Mouse (Mus musculus): Measurements from ENCODE around the gene Limch1. TPM values are rescaled to one million over a fixed set of nuclear protein-coding genes. Genes with fewer than 3 reads are reported as not detected.

Limch1 gene
- polyA plus RNA-seq, 1 experiment: not detected

DNA sequence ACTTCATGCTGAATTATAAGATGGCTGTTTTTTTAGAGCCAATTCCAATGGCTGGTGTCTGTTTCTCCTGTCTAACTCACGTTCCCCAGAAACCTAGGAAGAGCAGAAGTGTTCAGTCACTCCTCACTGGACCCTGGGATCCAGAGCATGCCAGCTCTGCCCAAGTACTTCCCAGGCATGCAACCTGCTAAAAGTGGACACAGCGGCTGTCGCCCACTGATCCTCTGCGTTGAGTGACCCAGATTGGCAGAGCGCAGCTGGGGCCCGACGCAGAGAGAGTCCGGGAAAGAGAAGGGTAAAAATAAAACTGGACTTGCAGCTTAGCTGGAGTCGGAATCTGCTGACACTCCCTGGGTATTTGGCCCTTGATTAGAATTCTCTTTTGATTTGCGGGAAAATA lies 15.1 kb downstream of the Limch1 start:
- TF ChIP-seq GATA1 (IDR thresholded peaks at IDR 0.05; ENCODE audit: low read length): no peak

DNA sequence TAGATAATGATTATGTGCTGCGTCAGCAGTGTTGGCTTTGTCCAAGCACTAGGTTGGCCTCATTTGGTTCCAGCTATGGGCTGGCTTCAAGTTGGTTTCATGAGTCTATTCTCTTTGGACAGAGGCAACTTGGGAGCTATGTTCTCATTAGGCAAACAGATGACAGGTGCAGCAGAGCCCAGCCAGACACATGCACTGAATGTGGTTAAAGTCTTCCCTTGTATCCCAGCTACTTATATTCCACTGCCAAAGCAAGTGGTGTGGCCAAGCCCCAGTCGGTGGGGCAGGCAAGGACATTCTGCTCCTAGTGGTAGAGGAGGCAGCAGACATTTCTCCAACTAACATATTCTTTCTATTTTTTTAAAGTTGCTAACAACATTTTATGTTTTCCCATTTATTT lies 16.4 kb downstream of the Limch1 start:
- TF ChIP-seq GATA1 (IDR thresholded peaks at IDR 0.05; ENCODE audit: low read length): no peak

DNA sequence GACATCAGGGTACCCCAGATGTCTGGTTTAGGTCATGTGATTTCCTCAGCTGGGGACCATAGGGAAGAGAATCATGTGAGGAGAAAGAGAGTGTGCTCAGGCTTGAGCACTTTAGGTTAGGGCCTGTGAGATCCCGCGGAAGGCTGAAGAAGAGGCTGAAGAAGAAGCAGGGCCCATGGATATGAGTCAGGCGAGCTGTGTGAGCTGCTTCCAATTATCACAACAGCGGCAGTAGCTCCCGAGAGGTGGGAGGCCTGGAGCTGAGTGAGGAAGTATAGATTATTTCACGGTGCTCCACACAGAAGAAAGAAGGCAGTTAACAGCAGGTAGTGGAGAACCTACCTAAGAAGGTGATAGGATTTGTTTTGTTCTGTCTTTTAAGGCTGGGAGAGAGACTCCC lies 18.5 kb downstream of the Limch1 start:
- no peak for TF ChIP-seq GATA1 (IDR thresholded peaks at IDR 0.05; ENCODE audit: low read length)

DNA sequence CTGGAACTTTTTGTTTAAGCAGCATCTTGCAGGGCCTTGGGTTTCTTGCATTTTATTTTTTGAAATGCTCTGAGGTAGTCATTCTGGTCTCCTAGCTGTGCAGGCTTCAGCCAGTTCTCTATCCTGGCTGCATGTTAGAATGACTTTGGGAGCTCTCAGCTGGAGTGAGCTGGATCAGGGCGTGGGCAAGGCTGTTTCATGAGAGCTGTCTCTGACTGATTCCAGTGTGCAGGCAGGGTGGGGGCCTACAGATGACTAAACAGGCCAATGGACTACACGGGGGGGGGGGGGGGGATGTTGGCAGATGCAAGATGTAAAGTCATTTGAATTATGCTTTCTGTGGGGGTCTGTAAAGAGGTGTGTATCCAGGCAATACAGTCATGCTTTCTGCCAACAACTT lies 20.3 kb downstream of the Limch1 start:
- TF ChIP-seq GATA1 (IDR thresholded peaks at IDR 0.05; ENCODE audit: low read length): no peak

DNA sequence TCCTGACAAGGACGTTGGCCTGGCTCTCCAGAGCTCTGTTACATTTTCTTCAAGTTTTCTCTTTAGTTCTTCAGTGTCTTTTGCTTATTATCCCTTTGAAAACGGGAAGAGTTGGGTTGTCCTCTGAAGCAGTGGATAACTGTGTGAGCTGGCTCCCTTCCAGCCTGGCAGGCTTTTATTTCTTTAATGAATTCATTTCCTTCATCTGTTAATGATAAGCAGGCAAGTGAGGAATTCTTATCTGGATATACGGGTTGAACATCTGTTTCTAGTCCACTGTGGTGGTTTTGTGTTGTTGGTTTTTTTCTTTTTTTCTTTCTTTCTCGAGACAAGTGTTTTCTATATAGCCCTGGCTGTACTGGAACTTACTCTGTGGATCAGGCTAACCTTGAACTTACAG lies 22.4 kb downstream of the Limch1 start:
- TF ChIP-seq GATA1 (IDR thresholded peaks at IDR 0.05; ENCODE audit: low read length): no peak

DNA sequence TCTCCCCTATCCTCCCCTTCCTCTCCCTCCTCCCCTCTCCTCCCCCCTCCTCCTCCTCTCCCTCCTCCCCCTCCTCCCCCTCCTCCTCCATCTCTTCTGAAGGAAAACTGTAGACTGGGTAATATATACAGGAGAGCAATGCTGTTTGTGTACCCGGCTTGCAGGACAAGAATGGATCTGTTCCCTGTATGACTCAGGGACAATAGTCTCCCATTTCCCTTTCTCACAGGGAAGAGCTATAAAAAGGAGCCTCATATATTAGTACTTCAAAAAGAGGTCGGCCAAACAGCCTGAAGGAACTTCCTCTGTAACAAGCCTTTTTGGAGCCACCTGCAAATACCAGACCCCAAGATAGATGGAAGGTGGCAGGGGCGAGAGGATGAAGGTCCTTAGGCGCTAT lies 23.4 kb downstream of the Limch1 start:
- no peak for TF ChIP-seq GATA1 (IDR thresholded peaks at IDR 0.05; ENCODE audit: low read length)

DNA sequence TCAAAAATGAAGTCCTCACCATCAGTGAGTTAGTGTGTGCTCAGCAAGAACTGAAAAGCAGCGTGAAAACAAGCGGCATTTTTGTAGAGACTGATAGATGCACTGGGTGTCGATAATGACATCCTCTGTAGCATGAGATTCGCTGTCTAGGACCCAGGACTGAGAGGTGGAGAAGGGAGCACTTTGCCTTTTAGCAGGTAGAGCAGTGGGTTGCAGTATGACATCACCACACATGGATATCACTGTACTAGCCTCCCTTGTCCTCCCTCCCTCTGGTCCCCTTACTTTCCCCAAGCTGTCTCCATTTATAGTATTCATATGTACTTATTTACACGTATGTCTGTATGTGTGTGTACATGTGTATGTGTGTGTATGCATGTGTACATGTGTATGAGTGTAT lies 23.9 kb downstream of the Limch1 start:
- no peak for TF ChIP-seq GATA1 (IDR thresholded peaks at IDR 0.05; ENCODE audit: low read length)

DNA sequence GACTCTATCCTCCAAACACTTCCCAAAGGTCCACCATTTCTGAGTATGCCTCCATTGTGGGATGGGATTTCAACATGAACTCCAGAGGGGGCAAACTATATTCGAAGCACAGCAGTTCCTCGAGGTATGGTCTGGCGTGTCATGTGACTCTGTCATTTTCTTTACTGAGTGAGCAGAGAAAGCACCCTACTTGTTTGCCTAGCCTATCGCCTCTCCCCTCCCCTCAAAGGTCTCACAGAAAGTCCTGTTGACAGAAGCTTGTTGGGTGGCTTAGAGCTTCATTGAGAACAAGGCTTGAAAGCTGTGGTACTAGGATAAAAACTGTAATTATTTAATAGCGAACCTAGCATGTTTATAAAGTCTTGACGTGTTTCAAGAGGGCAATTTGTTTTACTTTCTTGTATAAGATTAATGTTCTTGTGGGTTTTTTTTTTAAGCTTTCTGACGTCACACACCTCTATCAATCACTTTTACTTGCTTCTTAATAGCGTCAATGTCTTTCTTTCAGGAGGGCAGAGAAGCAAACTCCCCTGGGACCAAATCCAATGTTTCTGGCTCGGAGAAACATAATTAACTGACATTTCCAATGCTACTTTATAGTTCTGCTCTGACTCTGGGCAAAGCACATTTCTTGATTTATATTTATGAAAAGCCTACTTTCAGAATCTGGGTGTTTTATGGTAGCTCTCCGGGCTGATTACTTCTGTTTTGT lies 32.5 kb downstream of the Limch1 start:
- TF ChIP-seq GATA1 (IDR thresholded peaks at IDR 0.05; ENCODE audit: low read length): no peak

DNA sequence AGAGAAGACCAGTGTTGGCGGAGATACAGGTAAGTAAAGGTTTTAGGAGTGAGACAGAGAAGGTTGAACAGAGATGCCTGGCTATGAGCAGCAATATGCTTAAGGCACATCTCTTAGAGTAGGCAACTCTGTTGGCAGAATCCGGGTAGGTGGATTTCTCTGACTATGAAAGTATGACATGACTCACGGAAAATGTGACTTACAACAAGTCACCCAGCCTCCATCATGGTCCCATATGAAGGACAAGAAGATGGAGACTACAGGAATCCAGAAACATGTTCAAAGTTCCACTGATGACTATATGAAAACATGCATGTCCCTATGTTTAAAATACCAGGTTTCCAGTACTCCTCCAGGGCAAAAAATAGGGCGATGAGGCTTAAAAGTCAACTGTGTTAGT lies 34.7 kb downstream of the Limch1 start:
- TF ChIP-seq GATA1 (IDR thresholded peaks at IDR 0.05; ENCODE audit: low read length): no peak

DNA sequence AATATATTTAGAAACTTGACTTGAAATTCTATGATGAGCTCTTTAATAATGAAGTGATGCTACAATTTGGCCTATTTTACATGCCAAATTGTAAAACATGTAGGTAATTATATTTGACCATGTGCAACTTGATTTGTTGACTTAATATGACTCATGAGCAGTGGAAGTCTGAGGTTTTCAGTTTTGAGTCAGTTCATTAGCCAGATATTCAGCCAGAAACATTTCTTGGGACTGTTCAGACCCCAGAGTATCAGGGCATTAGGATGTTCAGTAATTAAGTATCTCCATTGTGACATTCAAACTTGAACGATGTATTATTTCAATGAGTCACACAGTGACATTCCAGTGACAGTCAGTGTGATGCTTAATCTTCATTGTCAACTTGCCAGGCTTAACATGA lies 35.9 kb downstream of the Limch1 start:
- TF ChIP-seq GATA1 (IDR thresholded peaks at IDR 0.05; ENCODE audit: low read length): no peak

DNA sequence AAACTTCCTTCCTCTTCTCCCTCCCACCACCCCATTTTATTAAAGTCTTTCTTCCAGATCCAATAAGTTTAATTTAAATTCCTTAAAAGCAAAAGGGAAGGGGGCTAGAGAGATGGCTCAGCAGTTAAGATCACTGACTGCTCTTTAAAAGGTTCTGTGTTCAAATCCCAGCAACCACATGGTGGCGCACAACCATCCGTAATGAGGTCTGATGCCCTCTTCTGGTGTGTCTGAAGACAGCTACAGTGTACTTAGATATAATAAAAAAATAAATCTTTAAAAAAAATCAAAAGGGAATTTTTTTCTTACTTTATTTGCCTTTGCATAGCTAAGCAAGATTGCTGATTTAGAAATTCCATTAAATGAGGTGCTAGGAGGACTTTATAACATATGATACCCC lies 37.2 kb downstream of the Limch1 start:
- no peak for TF ChIP-seq GATA1 (IDR thresholded peaks at IDR 0.05; ENCODE audit: low read length)

DNA sequence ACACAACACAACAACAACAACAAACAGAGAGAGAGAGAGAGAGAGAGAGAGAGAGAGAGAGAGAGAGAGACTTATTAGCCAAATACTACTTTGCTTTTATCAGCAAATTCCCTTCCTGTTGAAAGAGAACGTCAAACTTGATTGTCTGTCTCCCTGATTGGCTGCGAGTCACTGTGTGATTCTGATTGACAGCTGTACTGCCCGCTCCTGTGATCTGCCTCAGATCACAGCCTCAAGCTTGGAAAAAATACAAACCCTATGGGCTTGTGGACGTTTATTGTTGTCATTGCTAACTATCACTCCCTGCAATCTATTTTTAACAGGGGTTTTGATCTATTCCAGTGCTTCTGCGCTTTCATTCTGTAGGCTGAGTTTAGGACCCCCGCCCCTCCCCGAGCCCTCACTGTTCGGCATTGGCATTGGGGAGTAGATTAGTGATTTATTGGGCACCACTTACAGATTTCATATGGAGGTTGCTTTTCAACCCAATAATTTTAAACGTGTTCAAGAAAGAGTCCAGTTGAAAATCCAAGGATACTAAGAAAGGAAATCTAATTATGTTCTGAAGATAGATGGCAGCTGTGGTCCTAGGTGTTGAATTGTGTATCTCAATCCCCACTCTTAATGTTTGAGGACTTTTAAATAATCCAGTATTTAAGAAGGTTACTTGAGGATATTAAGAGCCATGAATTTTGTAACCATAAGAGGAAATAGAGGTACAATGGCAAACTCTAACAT lies 39.2 kb downstream of the Limch1 start:
- no peak for TF ChIP-seq GATA1 (IDR thresholded peaks at IDR 0.05; ENCODE audit: low read length)

DNA sequence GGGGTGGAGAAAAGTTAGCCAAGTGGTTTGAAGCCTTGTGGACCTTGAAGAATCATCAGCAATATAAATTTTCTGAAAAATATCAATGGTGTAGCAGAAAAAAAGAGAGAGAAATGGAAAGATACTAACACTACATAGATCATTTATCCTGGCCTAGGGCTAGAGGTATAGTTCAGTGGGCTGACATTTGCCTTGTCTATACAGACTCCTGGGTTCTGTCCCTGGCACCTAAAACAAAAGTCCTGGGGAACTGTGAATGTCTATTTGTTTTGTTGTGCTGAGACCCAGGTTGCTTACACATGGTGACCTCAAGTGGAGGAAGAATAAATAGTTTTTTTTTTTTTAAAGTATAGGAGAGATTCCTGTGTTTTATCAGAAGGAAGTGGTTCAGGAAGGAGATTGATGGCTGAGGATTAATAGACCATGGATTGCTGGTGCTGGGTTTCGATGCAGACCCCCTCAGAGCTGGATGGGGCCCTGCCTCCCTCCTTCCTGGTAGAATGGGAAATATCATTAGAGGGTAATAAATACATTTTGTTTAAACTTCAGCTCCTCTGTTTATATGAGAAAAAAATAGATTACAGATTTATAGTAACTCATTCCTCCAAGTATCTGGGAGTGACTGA lies 40.5 kb downstream of the Limch1 start:
- TF ChIP-seq GATA1 (IDR thresholded peaks at IDR 0.05; ENCODE audit: low read length): no peak

DNA sequence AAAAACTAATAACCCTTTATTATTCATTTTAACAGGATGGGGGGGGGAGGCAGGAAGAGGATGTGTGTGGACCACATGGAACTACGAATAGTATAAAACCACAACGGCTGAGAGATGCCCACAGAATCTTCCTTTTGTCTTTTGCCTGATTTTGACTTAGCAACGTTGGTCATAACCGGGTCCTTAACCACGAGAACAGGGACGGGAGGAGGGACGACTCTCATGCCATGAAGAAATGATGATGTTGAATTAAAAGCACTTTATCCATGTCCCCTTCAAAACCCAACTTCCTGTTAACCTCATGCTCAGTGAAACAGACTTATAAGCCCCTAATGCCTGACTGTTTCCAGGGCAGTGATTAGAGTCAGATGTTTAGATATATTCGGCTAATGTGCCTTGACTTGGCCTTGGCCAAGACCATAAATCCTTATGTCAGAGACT lies 41.0 kb downstream of the Limch1 start:
- no peak for TF ChIP-seq GATA1 (IDR thresholded peaks at IDR 0.05; ENCODE audit: low read length)

DNA sequence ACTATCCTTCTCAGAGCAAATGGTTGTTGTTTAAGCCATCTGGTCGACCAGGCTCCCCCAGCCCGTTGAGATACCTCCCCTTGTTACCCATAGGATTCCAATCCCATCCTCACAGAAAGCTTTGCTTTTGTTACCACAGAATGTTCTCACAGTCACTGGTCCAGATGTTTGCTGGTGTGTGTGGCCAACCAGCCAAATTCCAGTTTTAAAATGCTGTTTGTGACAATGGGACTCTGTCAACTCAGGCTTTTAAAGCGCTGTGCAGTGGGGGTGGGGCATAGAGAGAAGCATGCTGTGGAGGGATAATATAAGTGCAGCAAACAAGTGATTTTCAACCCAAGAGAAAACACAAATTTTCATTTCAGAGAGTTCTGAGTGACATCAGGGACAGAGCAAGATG lies 43.4 kb downstream of the Limch1 start:
- no peak for TF ChIP-seq GATA1 (IDR thresholded peaks at IDR 0.05; ENCODE audit: low read length)

DNA sequence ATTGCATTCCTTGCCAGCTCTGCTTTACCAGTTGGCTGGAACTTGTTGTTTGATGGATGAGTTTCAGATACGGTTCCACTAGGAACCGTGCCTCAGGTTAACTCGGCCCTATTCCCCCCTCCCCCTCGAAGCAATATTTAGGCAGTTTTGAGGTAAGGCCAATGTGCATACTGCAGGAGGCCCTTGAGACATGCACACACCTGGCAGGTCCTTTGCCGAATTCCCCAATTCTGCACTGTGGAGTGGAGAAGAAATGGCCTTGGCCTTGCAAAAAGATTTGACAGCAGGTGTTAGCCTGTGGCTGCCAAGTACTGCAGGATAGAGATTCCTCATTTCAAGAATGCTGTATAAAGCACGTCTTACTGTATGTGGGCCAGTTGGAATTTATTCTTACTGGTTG lies 45.5 kb downstream of the Limch1 start:
- TF ChIP-seq GATA1 (IDR thresholded peaks at IDR 0.05; ENCODE audit: low read length): no peak

DNA sequence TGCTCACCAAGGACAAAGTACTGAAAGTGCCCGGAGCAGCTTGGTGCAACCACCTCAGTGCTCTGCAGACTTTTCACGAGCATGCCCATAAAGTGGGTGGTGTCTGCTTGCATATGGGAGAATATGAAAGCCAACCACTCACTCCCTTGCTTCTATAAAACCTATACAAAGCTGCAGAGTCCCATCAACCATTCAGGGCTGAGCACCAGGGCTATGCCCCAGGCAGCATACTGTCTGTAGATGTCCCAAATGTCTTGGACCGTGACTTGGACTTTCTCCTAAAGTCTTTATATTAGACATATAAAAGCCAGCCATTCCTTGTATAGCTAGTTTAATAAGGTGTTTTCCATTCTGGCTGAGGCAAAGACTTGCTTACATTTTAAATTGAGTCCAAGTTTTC lies 47.6 kb downstream of the Limch1 start:
- TF ChIP-seq GATA1 (IDR thresholded peaks at IDR 0.05; ENCODE audit: low read length): no peak

Data from G1E-ER4 (cell line).